ENCODE assay signal across 18 mouse cellular contexts in genomic region chr10:103780127-103780526, GRCm38 (mm10).
DNase-seq lines count a peak whose midpoint lies in the region; ATAC-seq lines count a peak whose summit lies in the region.
"Had no signal": no experiment of that assay in that cellular context is flagged by ENCODE, and none has a peak within 500 bp of the region (broad histone marks: within the 10 kb centered on the region; RNA-seq: fewer than 3 reads in every experiment).

No protein-coding gene starts in this region.

- 90% methylated on average over 1 of the region's 1 CpGs for WGBS in forebrain, embryonic 15.5 days
- WGBS in forebrain, embryonic 11.5 days = 88% methylated on average over 1 of the region's 1 CpGs
- WGBS in midbrain, embryonic 13.5 days = 68% methylated on average over 1 of the region's 1 CpGs
- 65% methylated on average over 1 of the region's 1 CpGs for whole genome bisulfite sequencing in midbrain, embryonic 15.5 days
- WGBS in midbrain, embryonic 16.5 days = 82% methylated on average over 1 of the region's 1 CpGs
- 92% methylated on average over 1 of the region's 1 CpGs for WGBS in midbrain, embryonic 11.5 days

- no peak for DNase-seq in forebrain, embryonic 11.5 days (ENCODE audit: low spot score)
- no peak for DNase-seq in midbrain, embryonic 11.5 days (ENCODE audit: low spot score, missing footprints)
- DNase-seq in lung, postnatal 36 days = no peak
- DNase-seq: adrenal gland, adult 2 months; adrenal gland, postnatal 10 days; adrenal gland, postnatal 25 days; cerebellum, adult 11-12 months; cerebellum, adult 2 months; cerebellum, adult 9-10 months; cerebellum, postnatal 10 days; cerebellum, postnatal 25 days had no signal

- no peaks in the 10 kb centered on the region for H3K36me3 ChIP-seq in forebrain, embryonic 15.5 days
- no peaks in the 10 kb centered on the region for H3K36me3 ChIP-seq in forebrain, embryonic 11.5 days (ENCODE audit: control insufficient read depth, insufficient read depth, low read length)
- H3K36me3 ChIP-seq in midbrain, embryonic 13.5 days = no peaks in the 10 kb centered on the region
- H3K36me3 ChIP-seq in midbrain, embryonic 15.5 days (replicated peaks) = no peaks in the 10 kb centered on the region
- no peaks in the 10 kb centered on the region for H3K36me3 ChIP-seq in midbrain, embryonic 16.5 days (ENCODE audit: control insufficient read depth, insufficient read depth, low read length)
- no peaks in the 10 kb centered on the region for H3K36me3 ChIP-seq in midbrain, embryonic 11.5 days (ENCODE audit: control insufficient read depth, insufficient read depth, low read length)
- H3K36me3 ChIP-seq: embryonic facial prominence, embryonic 10.5 days; embryonic facial prominence, embryonic 12.5 days had no signal

- no peaks in the 10 kb centered on the region for H3K9me3 ChIP-seq in forebrain, embryonic 15.5 days
- no peaks in the 10 kb centered on the region for H3K9me3 ChIP-seq in forebrain, embryonic 11.5 days (ENCODE audit: control insufficient read depth, low read length)
- no peaks in the 10 kb centered on the region for H3K9me3 ChIP-seq in midbrain, embryonic 13.5 days
- no peaks in the 10 kb centered on the region for H3K9me3 ChIP-seq in midbrain, embryonic 15.5 days
- H3K9me3 ChIP-seq in midbrain, embryonic 16.5 days (replicated peaks; ENCODE audit: control insufficient read depth, low read length, poor library complexity, severe bottlenecking) = no peaks in the 10 kb centered on the region
- no peaks in the 10 kb centered on the region for H3K9me3 ChIP-seq in midbrain, embryonic 11.5 days (ENCODE audit: control insufficient read depth, low read length)
- H3K9me3 ChIP-seq: embryonic facial prominence, embryonic 10.5 days; embryonic facial prominence, embryonic 12.5 days had no signal

- H3K4me3 ChIP-seq in forebrain, embryonic 15.5 days = no peak overlapping the region
- H3K4me3 ChIP-seq in forebrain, embryonic 11.5 days (ENCODE audit: low read depth, low read length) = no peak overlapping the region
- no peak overlapping the region for H3K4me3 ChIP-seq in midbrain, embryonic 13.5 days (replicated peaks)
- no peak overlapping the region for H3K4me3 ChIP-seq in midbrain, embryonic 15.5 days
- no peak overlapping the region for H3K4me3 ChIP-seq in midbrain, embryonic 16.5 days (ENCODE audit: low read depth, low read length)
- H3K4me3 ChIP-seq in midbrain, embryonic 11.5 days (ENCODE audit: low read depth, low read length) = no peak overlapping the region
- H3K4me3 ChIP-seq: embryonic facial prominence, embryonic 10.5 days; embryonic facial prominence, embryonic 12.5 days had no signal

- H3K9ac ChIP-seq in forebrain, embryonic 15.5 days (replicated peaks) = no peak overlapping the region
- H3K9ac ChIP-seq in forebrain, embryonic 11.5 days (ENCODE audit: low read length) = no peak overlapping the region
- no peak overlapping the region for H3K9ac ChIP-seq in midbrain, embryonic 13.5 days (replicated peaks)
- no peak overlapping the region for H3K9ac ChIP-seq in midbrain, embryonic 15.5 days
- H3K9ac ChIP-seq in midbrain, embryonic 16.5 days (ENCODE audit: low read depth, low read length) = no peak overlapping the region
- no peak overlapping the region for H3K9ac ChIP-seq in midbrain, embryonic 11.5 days (ENCODE audit: low read length)
- H3K9ac ChIP-seq: embryonic facial prominence, embryonic 12.5 days had no signal

- H3K27me3 ChIP-seq in forebrain, embryonic 15.5 days = no peaks in the 10 kb centered on the region
- H3K27me3 ChIP-seq in forebrain, embryonic 11.5 days (ENCODE audit: control insufficient read depth, insufficient read depth, low read length) = no peaks in the 10 kb centered on the region
- no peaks in the 10 kb centered on the region for H3K27me3 ChIP-seq in midbrain, embryonic 13.5 days
- no peaks in the 10 kb centered on the region for H3K27me3 ChIP-seq in midbrain, embryonic 15.5 days (replicated peaks)
- H3K27me3 ChIP-seq in midbrain, embryonic 16.5 days (ENCODE audit: control insufficient read depth, insufficient read depth, low read depth, low read length) = no peaks in the 10 kb centered on the region
- H3K27me3 ChIP-seq in midbrain, embryonic 11.5 days (ENCODE audit: control insufficient read depth, insufficient read depth, low read length) = no peaks in the 10 kb centered on the region
- H3K27me3 ChIP-seq: embryonic facial prominence, embryonic 12.5 days had no signal

- H3K4me1 ChIP-seq in forebrain, embryonic 15.5 days = no peaks in the 10 kb centered on the region
- H3K4me1 ChIP-seq in forebrain, embryonic 11.5 days (replicated peaks; ENCODE audit: control insufficient read depth, insufficient read depth, low read length) = no peaks in the 10 kb centered on the region
- no peaks in the 10 kb centered on the region for H3K4me1 ChIP-seq in midbrain, embryonic 13.5 days (replicated peaks)
- H3K4me1 ChIP-seq in midbrain, embryonic 15.5 days = no peaks in the 10 kb centered on the region
- no peaks in the 10 kb centered on the region for H3K4me1 ChIP-seq in midbrain, embryonic 16.5 days (ENCODE audit: control insufficient read depth, insufficient read depth, low read length)
- no peaks in the 10 kb centered on the region for H3K4me1 ChIP-seq in midbrain, embryonic 11.5 days (ENCODE audit: control insufficient read depth, insufficient read depth, low read length)
- H3K4me1 ChIP-seq: embryonic facial prominence, embryonic 10.5 days; embryonic facial prominence, embryonic 12.5 days had no signal

- no peak overlapping the region for H3K27ac ChIP-seq in forebrain, embryonic 15.5 days (replicated peaks)
- H3K27ac ChIP-seq in forebrain, embryonic 11.5 days (ENCODE audit: low read depth, low read length) = no peak overlapping the region
- H3K27ac ChIP-seq in midbrain, embryonic 13.5 days = no peak overlapping the region
- no peak overlapping the region for H3K27ac ChIP-seq in midbrain, embryonic 15.5 days
- H3K27ac ChIP-seq in midbrain, embryonic 16.5 days (ENCODE audit: low read length) = no peak overlapping the region
- H3K27ac ChIP-seq in midbrain, embryonic 11.5 days (ENCODE audit: low read depth, low read length) = no peak overlapping the region
- H3K27ac ChIP-seq: embryonic facial prominence, embryonic 10.5 days; embryonic facial prominence, embryonic 12.5 days had no signal

- 0 out of 2 replicates have a peak, but pooled peaks have one; percentile 51 for ATAC-seq in forebrain, embryonic 15.5 days (replicated peaks)
- no peak for ATAC-seq in forebrain, embryonic 11.5 days (replicated peaks; ENCODE audit: low FRiP score)
- ATAC-seq in midbrain, embryonic 13.5 days = 0 out of 2 replicates have a peak, but pooled peaks have one; percentile 27
- no peak for ATAC-seq in midbrain, embryonic 15.5 days (replicated peaks)
- ATAC-seq in midbrain, embryonic 16.5 days = peak; percentile 45; the same call in 1 of the 2 replicates
- ATAC-seq in midbrain, embryonic 11.5 days (ENCODE audit: low FRiP score) = no peak
- ATAC-seq: forebrain, embryonic 16.5 days had no signal

- no peak overlapping the region for H3K4me2 ChIP-seq in forebrain, embryonic 15.5 days (replicated peaks)
- H3K4me2 ChIP-seq in forebrain, embryonic 11.5 days (ENCODE audit: low read depth, low read length, severe bottlenecking) = no peak overlapping the region
- no peak overlapping the region for H3K4me2 ChIP-seq in midbrain, embryonic 13.5 days (replicated peaks)
- no peak overlapping the region for H3K4me2 ChIP-seq in midbrain, embryonic 15.5 days
- H3K4me2 ChIP-seq in midbrain, embryonic 16.5 days (ENCODE audit: low read length) = no peak overlapping the region
- H3K4me2 ChIP-seq in midbrain, embryonic 11.5 days = no peak overlapping the region
- H3K4me2 ChIP-seq: embryonic facial prominence, embryonic 12.5 days had no signal

Comparison
In these comparisons a context has a peak if more than half of its experiments do, and no peak if none do; other contexts are left out.
1. ATAC-seq: peak in forebrain, embryonic 15.5 days (single experiment), midbrain, embryonic 13.5 days (single experiment) and midbrain, embryonic 16.5 days (single experiment); none in forebrain, embryonic 11.5 days (single experiment), midbrain, embryonic 15.5 days (single experiment) and midbrain, embryonic 11.5 days (single experiment).